Mouse (Mus musculus) brain, embryonic 14.5 days (tissue): Measurements from ENCODE around the gene Med31. TPM values are rescaled to one million over a fixed set of nuclear protein-coding genes. Genes with fewer than 3 reads are reported as not detected.
"Not testable (repeated sequence)": the region's sequence is repeated elsewhere in the genome, so short reads cannot be mapped to it uniquely, and the experiment has no call there.

ENCODE experiments used
- DNase-seq: peaks from one replicate; pipeline ENCODE4 v3.0.0-alpha.2; 2011; ENCODE audit warnings: low read depth
- CTCF ChIP-seq: fragments of 200-500 bp; IDR thresholded peaks from 2 replicates; pipeline ENCODE4 v1.5.1; 2012; ENCODE audit warnings: inconsistent platforms, mild to moderate bottlenecking, moderate library complexity, borderline replicate concordance; ENCODE audit not compliant: insufficient read depth, insufficient read length; ENCODE audit errors: extremely low read depth
- POLR2A ChIP-seq: fragments of 200-500 bp; IDR thresholded peaks from 2 replicates; pipeline ENCODE4 v1.6.1; 2012; ENCODE audit warnings: mild to moderate bottlenecking, inconsistent platforms, borderline replicate concordance; ENCODE audit not compliant: poor library complexity, insufficient read depth, insufficient read length, severe bottlenecking; ENCODE audit errors: extremely low read depth
- polyA plus RNA-seq: library from polyadenylated mRNA; depleted of rRNA; stranded (reverse); fragments of >200 nt; gene quantifications from 2 replicates; pipeline ENCODE4 v1.2.3, GENCODE M21; 2012; rRNA removed

The Med31 gene
- polyA plus RNA-seq, 1 experiment: 33.8 TPM

- DNase-seq: no peak
- TF ChIP-seq CTCF (no peak), POLR2A (no peak)
These were observed 24.5 kb downstream of the Med31 start for GRCm38 (mm10) chr11:72190857-72191256.

- TF ChIP-seq CTCF: no peak
- no peak for TF ChIP-seq POLR2A
- DNase-seq: no peak
These were observed 31.1 kb downstream of the Med31 start for GRCm38 (mm10) chr11:72184252-72184651.

DNA sequence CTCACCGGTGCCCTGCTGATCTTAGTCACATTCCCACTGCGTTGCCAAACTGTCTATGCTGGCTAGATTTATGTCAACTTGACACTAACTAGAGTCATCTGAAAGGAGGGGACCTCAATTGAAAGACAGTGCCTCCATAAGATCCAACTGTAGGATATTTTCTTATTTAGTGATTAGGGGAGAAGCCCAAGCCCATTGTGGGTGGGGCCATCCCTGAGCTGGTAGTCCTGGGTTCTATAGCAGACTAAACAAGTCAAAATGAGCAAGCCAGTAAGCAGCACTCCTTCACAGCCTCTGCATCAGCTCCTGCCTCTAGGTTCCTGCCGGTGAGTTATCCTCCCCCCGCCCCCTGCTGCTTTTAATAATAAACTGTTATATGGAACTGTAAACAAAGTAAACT is 34.3 kb downstream of the Med31 start:
- no peak for DNase-seq
- no peak for TF ChIP-seq POLR2A
- TF ChIP-seq CTCF: no peak

- TF ChIP-seq CTCF: no peak
- no peak for TF ChIP-seq POLR2A
- no peak for DNase-seq
These were observed 34.8 kb downstream of the Med31 start for GRCm38 (mm10) chr11:72180556-72180955.

- TF ChIP-seq POLR2A: no peak
- no peak for TF ChIP-seq CTCF
- peak; percentile 67 for DNase-seq
These were observed 38.8 kb downstream of the Med31 start for GRCm38 (mm10) chr11:72176553-72176952.

GRCm38 (mm10) chr11:72175966-72176365 is 39.4 kb downstream of the Med31 start:
- DNase-seq: peak; percentile 50
- no peak for TF ChIP-seq CTCF
- TF ChIP-seq POLR2A: no peak

GRCm38 (mm10) chr11:72174721-72175120 is 40.7 kb downstream of the Med31 start:
- no peak for TF ChIP-seq CTCF

DNA sequence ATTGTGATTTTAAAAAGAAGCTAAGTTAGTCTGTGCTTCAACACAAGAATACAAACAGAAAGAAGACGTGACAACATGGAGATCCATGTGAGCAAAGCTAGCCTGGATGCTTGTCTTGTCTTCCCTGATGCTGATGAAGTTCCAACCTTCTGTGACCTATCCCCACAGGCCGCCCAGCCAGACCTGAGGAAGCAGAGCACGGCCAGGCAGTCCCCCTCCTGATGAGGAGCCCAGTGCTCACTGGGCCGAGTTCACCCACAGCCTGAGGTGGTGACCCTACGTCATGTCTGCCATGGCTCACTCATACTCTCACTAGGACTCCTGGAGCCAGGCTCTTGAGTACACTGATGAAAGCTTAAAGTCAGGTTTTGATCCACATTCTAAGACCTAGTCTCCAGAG is 41.9 kb downstream of the Med31 start:
- TF ChIP-seq CTCF (no peak), POLR2A (no peak)
- DNase-seq: no peak

More at GRCm38 (mm10) chr11:72174721-72175120, 40.7 kb downstream of the Med31 start:
- DNase-seq: no peak

DNA sequence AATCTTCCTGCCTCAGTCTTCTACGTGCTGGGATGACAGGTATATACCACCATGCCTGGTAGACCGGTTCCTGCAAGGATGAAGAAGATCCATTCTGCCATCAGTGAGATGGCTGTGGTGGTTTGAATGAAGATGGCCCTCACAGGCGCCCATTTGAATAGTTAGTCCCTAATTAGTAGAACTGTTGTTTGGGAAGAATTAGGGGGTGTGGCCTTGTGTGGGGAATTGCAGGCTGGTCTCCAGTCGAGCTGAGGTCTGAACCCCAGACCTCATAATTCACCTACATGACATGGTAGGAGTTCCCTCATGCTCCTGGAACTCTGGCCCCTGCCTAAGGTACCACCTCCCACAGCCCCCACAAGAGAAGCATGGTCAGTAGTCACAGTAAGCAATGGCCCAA is 43.5 kb downstream of the Med31 start:
- not testable (repeated sequence) for DNase-seq

- TF ChIP-seq CTCF: no peak
- no peak for TF ChIP-seq POLR2A
- no peak for DNase-seq
These were observed 45.5 kb downstream of the Med31 start for GRCm38 (mm10) chr11:72169871-72170270.

DNA sequence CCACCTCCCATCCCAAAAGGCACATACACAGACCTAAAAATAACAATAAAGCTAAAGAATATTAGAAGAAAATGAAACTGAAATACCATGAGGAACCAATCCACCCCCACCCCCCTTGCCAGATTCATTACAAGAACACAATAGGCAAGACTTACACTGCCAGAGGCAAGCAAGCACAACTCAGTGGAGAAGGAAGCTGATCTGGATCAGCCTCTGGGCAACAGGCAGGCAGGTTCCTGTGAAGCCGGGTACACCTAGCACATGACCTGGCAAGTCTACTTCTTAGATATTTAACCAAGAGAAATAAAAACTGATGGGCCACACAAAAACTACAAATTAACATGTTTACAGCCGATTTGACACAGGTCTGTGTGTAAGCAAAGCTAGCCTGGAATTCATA is 52.2 kb downstream of the Med31 start:
- TF ChIP-seq CTCF: no peak
- TF ChIP-seq POLR2A: no peak
- DNase-seq: no peak

Other genes with a start within 250 kb of the Med31 start
- 0.30 and 0.38 TPM in 2 replicates for gene Aipl1, start 178.1 kb downstream of the Med31 start, polyA plus RNA-seq
- gene Pimreg, start 173.6 kb downstream of the Med31 start, polyA plus RNA-seq: 29.9 and 53.4 TPM in 2 replicates
- gene Pitpnm3, start 79.8 kb downstream of the Med31 start, polyA plus RNA-seq: 8.2 and 13.0 TPM in 2 replicates
- gene Gm43951, start 8.8 kb downstream of the Med31 start, polyA plus RNA-seq: 3.2 and 6.6 TPM in 2 replicates
- gene 4933427D14Rik, start 8.1 kb downstream of the Med31 start, polyA plus RNA-seq: 28.2 and 31.3 TPM in 2 replicates
- 66.5 and 78.4 TPM in 2 replicates for gene Txndc17, start 8.0 kb downstream of the Med31 start, polyA plus RNA-seq
- gene Slc13a5, start 51.6 kb upstream of the Med31 start, polyA plus RNA-seq: 0.93 and 2.8 TPM in 2 replicates
- 0.62 and 1.4 TPM in 2 replicates for gene Xaf1, start 86.0 kb upstream of the Med31 start, polyA plus RNA-seq
- gene Fbxo39, start 98.9 kb upstream of the Med31 start, polyA plus RNA-seq: not detected in 2 replicates
- gene Tekt1, start 146.8 kb upstream of the Med31 start, polyA plus RNA-seq: 2.7 and 4.1 TPM in 2 replicates
- gene Smtnl2, start 196.1 kb upstream of the Med31 start, polyA plus RNA-seq: 2.1 and 3.4 TPM in 2 replicates
- 0.12 and 0.35 TPM in 2 replicates for gene Ggt6, start 219.9 kb upstream of the Med31 start, polyA plus RNA-seq
- gene Mybbp1a, start 225.8 kb upstream of the Med31 start, polyA plus RNA-seq: 67.9 and 74.7 TPM in 2 replicates